Mouse (Mus musculus) midbrain, postnatal 0 days (tissue): ENCODE data around the gene Wwox. TPM values are rescaled to one million over a fixed set of nuclear protein-coding genes. Genes with fewer than 3 reads are reported as not detected.

ENCODE experiments used
- ATAC-seq: fragments of 200-750 bp; cut with Nextera tagmentation; 2 replicates; pipeline ENCODE4 v1.8.0; 2017; ENCODE audit warnings: moderate number of reproducible peaks, mild to moderate bottlenecking, moderate TSS enrichment, moderate library complexity; ENCODE audit not compliant: low FRiP score
- DNase-seq: peaks from one replicate; pipeline ENCODE4 v3.0.0-alpha.2; 2015; ENCODE audit warnings: low spot score
- H3K27ac ChIP-seq: fragments of 300-500 bp; sonication (generic); 2 replicates; pipeline ENCODE4 v1.5.1; 2014; ENCODE audit warnings: low read depth, mild to moderate bottlenecking, low read length, mixed read lengths
- H3K27me3 ChIP-seq: fragments of 300-500 bp; sonication (generic); 2 replicates; pipeline ENCODE4 v1.6.1; 2014; ENCODE audit warnings: low read length, control low read depth, mixed read lengths; ENCODE audit not compliant: insufficient read depth
- H3K36me3 ChIP-seq: fragments of 300-500 bp; sonication (generic); 2 replicates; pipeline ENCODE4 v1.6.1; 2014; ENCODE audit warnings: low read length, control low read depth, mixed read lengths; ENCODE audit not compliant: insufficient read depth
- H3K4me1 ChIP-seq: fragments of 300-500 bp; sonication (generic); 2 replicates; pipeline ENCODE4 v1.6.1; 2014; ENCODE audit warnings: mild to moderate bottlenecking, control low read depth, antibody characterized with exemption, low read length, mixed read lengths; ENCODE audit not compliant: insufficient read depth
- H3K4me2 ChIP-seq: fragments of 300-500 bp; sonication (generic); 2 replicates; pipeline ENCODE4 v1.6.1; 2014; ENCODE audit warnings: low read depth, mild to moderate bottlenecking, low read length, mixed read lengths; ENCODE audit not compliant: poor library complexity, severe bottlenecking
- H3K4me3 ChIP-seq: fragments of 300-500 bp; sonication (generic); 2 replicates; pipeline ENCODE4 v1.5.1; 2014; ENCODE audit warnings: low read depth, mild to moderate bottlenecking, low read length, moderate library complexity
- H3K9ac ChIP-seq: fragments of 300-500 bp; sonication (generic); replicated peaks from 2 replicates; pipeline ENCODE4 v1.6.1; 2014; ENCODE audit warnings: mild to moderate bottlenecking, low read length, moderate library complexity, mixed read lengths; ENCODE audit not compliant: poor library complexity, severe bottlenecking
- H3K9me3 ChIP-seq: fragments of 300-500 bp; sonication (generic); 2 replicates; pipeline ENCODE4 v1.6.1; 2016; ENCODE audit warnings: low read length, control low read depth
- CTCF ChIP-seq: IDR thresholded peaks from 2 replicates; pipeline ENCODE4 v1.5.1; 2016; ENCODE audit warnings: antibody characterized with exemption, mild to moderate bottlenecking
- WGBS: fragments of 180-500 bp; shearing (Covaris S2); extraction: QIAGEN DNeasy Blood & Tissue Kit; methylation state at CpG from one replicate; pipeline ENCODE4 v1.1.7; 2014; 5-methylcytosine and 5-hydroxymethylcytosine counted together
- polyA plus RNA-seq: library from polyadenylated mRNA; unstranded; fragments of >200 nt; fragmentation: Nextera tagmentation; extraction: Ambion mirVana; gene quantifications from 2 replicates; pipeline ENCODE4 v1.2.1, GENCODE M21; 2015
- total RNA-seq: library from RNA; depleted of rRNA; stranded (reverse); fragments of >200 nt; gene quantifications from 2 replicates; pipeline ENCODE4 v1.2.3, GENCODE M21; 2014

The Wwox gene
- total and polyA plus RNA-seq, 2 experiments from 2014 or later = 15.4 to 17.2 TPM

DNA sequence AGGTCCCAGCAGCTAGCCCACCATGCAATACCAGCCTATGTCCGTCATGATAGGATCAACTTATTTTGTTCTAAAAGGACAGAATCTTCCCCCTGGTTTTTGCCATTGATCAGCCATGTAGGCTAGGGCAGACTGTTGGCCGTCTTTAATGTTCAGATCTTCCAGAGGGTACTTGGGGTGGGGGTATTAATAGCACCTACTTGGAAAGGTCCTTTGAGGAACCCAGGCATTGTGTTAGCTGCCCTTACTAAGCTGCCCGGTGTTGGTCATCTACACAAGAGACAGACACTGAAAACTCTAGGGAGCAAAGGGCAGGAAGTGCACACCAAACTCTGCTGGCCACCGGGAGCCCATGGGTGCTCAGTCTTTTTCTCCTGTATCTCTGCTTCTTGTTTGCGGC lies 838.8 kb downstream of the Wwox start:
- Histone ChIP-seq H3K27ac (no peak overlapping the region), H3K4me3 (no peak overlapping the region), H3K27me3 (no peaks in the 10 kb centered on the region), H3K9me3 (no peaks in the 10 kb centered on the region), H3K4me2 (no peak overlapping the region), H3K36me3 (no peaks in the 10 kb centered on the region), H3K4me1 (no peaks in the 10 kb centered on the region), H3K9ac (no peak overlapping the region)
- WGBS = 83% methylated on average over 5 of the region's 5 CpGs
- TF ChIP-seq CTCF = no peak
- DNase-seq = no peak
- no peak for ATAC-seq

- H3K9me3 ChIP-seq = no peaks in the 10 kb centered on the region
- TF ChIP-seq CTCF = no peak
- no peaks in the 10 kb centered on the region for H3K27me3 ChIP-seq
- no peak for ATAC-seq
- no peak overlapping the region for H3K4me3 ChIP-seq
- no peaks in the 10 kb centered on the region for H3K4me1 ChIP-seq
- H3K9ac ChIP-seq = no peak overlapping the region
- no peak overlapping the region for H3K4me2 ChIP-seq
- H3K27ac ChIP-seq = no peak overlapping the region
- WGBS = 84% methylated on average over 8 of the region's 8 CpGs
- no peak for DNase-seq
- H3K36me3 ChIP-seq = no peaks in the 10 kb centered on the region
Measured at GRCm38 (mm10) chr8:115290224-115290623, 850.8 kb downstream of the Wwox start.

GRCm38 (mm10) chr8:115296760-115297159 lies 857.3 kb downstream of the Wwox start:
- Histone ChIP-seq H3K27ac (no peak overlapping the region), H3K4me2 (no peak overlapping the region), H3K4me3 (no peak overlapping the region), H3K9ac (no peak overlapping the region), H3K36me3 (no peaks in the 10 kb centered on the region), H3K27me3 (no peaks in the 10 kb centered on the region), H3K9me3 (no peaks in the 10 kb centered on the region), H3K4me1 (no peaks in the 10 kb centered on the region)
- DNase-seq (no peak), ATAC-seq (no peak)
- 51% methylated on average over 9 of the region's 9 CpGs for WGBS
- no peak for TF ChIP-seq CTCF

GRCm38 (mm10) chr8:115302484-115302883 lies 863.0 kb downstream of the Wwox start:
- Histone ChIP-seq H3K4me2 (no peak overlapping the region), H3K27me3 (no peaks in the 10 kb centered on the region), H3K27ac (no peak overlapping the region), H3K9me3 (no peaks in the 10 kb centered on the region), H3K4me3 (no peak overlapping the region), H3K36me3 (no peaks in the 10 kb centered on the region), H3K9ac (no peak overlapping the region), H3K4me1 (no peaks in the 10 kb centered on the region)
- ATAC-seq = no peak
- peak; percentile 36 for DNase-seq
- 36% methylated on average over 7 of the region's 7 CpGs for WGBS
- no peak for TF ChIP-seq CTCF

GRCm38 (mm10) chr8:115307412-115307811 lies 868.0 kb downstream of the Wwox start:
- no peak for ATAC-seq
- H3K9me3 ChIP-seq = no peaks in the 10 kb centered on the region

DNA sequence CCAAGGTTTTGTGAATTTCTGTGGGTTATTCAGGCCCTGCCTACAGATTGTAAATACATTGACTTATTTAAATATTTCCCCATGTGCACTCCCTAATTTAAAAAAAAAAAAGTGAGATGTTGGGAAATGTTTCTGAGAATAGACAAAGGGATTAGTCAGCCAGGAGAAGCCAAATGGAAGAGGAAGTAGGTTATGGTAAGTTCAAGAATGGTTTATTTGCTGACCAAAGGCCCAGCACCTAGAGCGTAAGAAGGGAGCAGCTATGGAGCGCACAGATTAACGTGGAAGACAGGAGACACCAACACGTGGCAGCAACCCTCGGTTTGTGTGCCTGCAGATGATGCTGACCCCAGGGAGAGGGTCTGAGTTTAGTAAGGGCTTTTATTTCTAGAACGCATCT lies 871.5 kb downstream of the Wwox start:
- no peak for TF ChIP-seq CTCF
- Histone ChIP-seq H3K9me3 (no peaks in the 10 kb centered on the region), H3K4me1 (no peaks in the 10 kb centered on the region), H3K27me3 (no peaks in the 10 kb centered on the region), H3K36me3 (no peaks in the 10 kb centered on the region), H3K27ac (no peak overlapping the region), H3K4me2 (no peak overlapping the region), H3K9ac (no peak overlapping the region), H3K4me3 (no peak overlapping the region)
- 88% methylated on average over 6 of the region's 6 CpGs for WGBS
- DNase-seq (no peak), ATAC-seq (no peak)

More at GRCm38 (mm10) chr8:115307412-115307811, 868.0 kb downstream of the Wwox start:
- H3K27me3 ChIP-seq = no peaks in the 10 kb centered on the region
- H3K27ac ChIP-seq = no peak overlapping the region
- H3K4me2 ChIP-seq = no peak overlapping the region
- no peak for DNase-seq
- 67% methylated on average over 4 of the region's 4 CpGs for WGBS
- no peak overlapping the region for H3K4me3 ChIP-seq
- no peak overlapping the region for H3K9ac ChIP-seq
- no peaks in the 10 kb centered on the region for H3K4me1 ChIP-seq
- no peaks in the 10 kb centered on the region for H3K36me3 ChIP-seq
- TF ChIP-seq CTCF = no peak
